Mouse (Mus musculus) C2C12 (cell line): ENCODE data around the gene Dis3.

ENCODE experiments used
- MAX ChIP-seq: IDR thresholded peaks from one replicate; pipeline ENCODE4 v1.6.1; 2011; ENCODE audit warnings: mild to moderate bottlenecking, control low read depth
- MYOD1 ChIP-seq: IDR thresholded peaks from one replicate; pipeline ENCODE4 v1.6.1; 2011; ENCODE audit warnings: low read depth; ENCODE audit not compliant: control insufficient read depth, insufficient read length
- MYOG ChIP-seq: IDR thresholded peaks from one replicate; pipeline ENCODE4 v1.6.1; 2011; ENCODE audit not compliant: control insufficient read depth, insufficient read length; ENCODE audit errors: extremely low read depth

DNA sequence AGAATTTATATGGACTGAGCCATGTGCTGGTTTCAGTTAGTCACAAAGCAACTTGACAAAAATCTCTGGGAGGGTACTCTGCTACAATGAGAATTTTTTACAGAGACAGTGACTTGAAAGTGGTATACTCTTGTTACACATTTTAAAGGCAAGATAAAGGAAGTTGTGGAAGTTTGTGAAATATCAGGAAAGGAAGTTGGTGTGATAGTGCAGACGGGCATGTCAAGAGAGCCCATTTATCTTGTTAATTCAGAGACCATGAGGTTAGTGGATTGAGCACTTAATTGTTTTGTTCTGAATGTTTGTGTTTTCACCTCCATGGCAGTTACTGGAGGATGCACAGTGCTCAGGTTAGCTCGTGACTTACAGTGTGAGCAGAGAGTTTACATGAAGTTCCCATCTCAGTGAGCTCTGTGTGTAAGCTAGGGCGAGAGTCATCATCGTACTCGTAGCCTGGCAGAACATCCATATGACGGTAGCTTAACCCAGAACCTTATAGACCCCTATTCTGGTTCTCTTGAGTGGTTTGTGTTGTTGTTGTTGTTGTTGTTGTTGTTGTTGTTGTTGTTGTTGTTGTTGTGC lies 5.1 kb upstream of the Dis3 start:
- TF ChIP-seq MAX (no peak), MYOD1 (no peak), MYOG (no peak)
